Mouse (Mus musculus) embryonic facial prominence, embryonic 13.5 days (tissue): ENCODE measurements at regions not wholly inside any gene's neighbourhood (a gene's known extent, or its start where the extent isn't known, plus 50 kb on each side); places are given as distances from the start of the nearest gene placed in this dataset.

Source experiments
- ATAC-seq: fragments of 200-750 bp; cut with Nextera tagmentation; 2 replicates; pipeline ENCODE4 v1.8.0; 2017; ENCODE audit warnings: low read depth; ENCODE audit not compliant: insufficient number of reproducible peaks, insufficient read depth, low FRiP score, low TSS enrichment
- H3K27ac ChIP-seq: fragments of 300-500 bp; sonication (generic); 2 replicates; pipeline ENCODE4 v1.5.1; 2015; ENCODE audit warnings: moderate library complexity, mild to moderate bottlenecking, inconsistent platforms
- H3K27me3 ChIP-seq: fragments of 300-500 bp; sonication (generic); 2 replicates; pipeline ENCODE4 v1.6.1; 2015; ENCODE audit warnings: mild to moderate bottlenecking, inconsistent platforms
- H3K36me3 ChIP-seq: fragments of 300-500 bp; sonication (generic); 2 replicates; pipeline ENCODE4 v1.6.1; 2015; ENCODE audit warnings: mild to moderate bottlenecking, inconsistent platforms
- H3K4me1 ChIP-seq: fragments of 300-500 bp; sonication (generic); 2 replicates; pipeline ENCODE4 v1.6.1; 2015; ENCODE audit warnings: inconsistent platforms
- H3K4me2 ChIP-seq: fragments of 300-500 bp; sonication (generic); 2 replicates; pipeline ENCODE4 v1.6.1; 2015; ENCODE audit warnings: moderate library complexity, mild to moderate bottlenecking, inconsistent platforms
- H3K4me3 ChIP-seq: fragments of 300-500 bp; sonication (generic); 2 replicates; pipeline ENCODE4 v1.5.1; 2015; ENCODE audit warnings: mild to moderate bottlenecking, inconsistent platforms
- H3K9ac ChIP-seq: fragments of 300-500 bp; sonication (generic); 2 replicates; pipeline ENCODE4 v1.6.1; 2015; ENCODE audit warnings: mild to moderate bottlenecking, inconsistent platforms
- H3K9me3 ChIP-seq: fragments of 300-500 bp; sonication (generic); 2 replicates; pipeline ENCODE4 v1.6.1; 2016; ENCODE audit warnings: inconsistent platforms
- WGBS: fragments of 180-500 bp; shearing (Covaris S2); methylation state at CpG from one replicate; pipeline ENCODE4 v1.1.7; 2015; ENCODE audit warnings: mixed read lengths; 5-methylcytosine and 5-hydroxymethylcytosine counted together

DNA sequence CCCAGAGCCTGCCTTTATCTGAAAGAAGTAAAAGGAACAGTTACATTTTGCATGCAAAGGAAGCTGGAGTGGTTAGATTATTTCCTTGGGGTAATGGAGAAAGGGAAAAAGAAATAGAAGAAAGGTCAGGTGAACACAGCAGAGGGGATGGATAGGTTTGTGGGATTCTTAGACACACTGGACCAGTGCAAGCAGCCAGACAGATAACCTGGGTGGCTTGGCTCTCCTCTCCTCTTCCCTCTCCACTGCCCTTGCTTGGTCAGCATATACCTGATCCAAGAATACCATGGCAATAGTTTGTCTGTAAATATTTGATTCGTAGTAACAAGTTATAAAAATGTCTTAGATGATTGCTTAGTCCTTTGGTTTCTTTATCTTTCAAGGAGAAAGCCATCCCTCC is 59.9 kb upstream of the Slc30a5 start:
- Histone ChIP-seq H3K27ac (no peak overlapping the region), H3K4me2 (peak overlapping the region; percentile 48), H3K9me3 (no peaks in the 10 kb centered on the region), H3K9ac (no peak overlapping the region), H3K36me3 (no peaks in the 10 kb centered on the region), H3K27me3 (0 out of 2 replicates have a peak, but pooled peaks cover 7% of the 10 kb centered on the region), H3K4me3 (no peak overlapping the region), H3K4me1 (peaks cover 17% of the 10 kb centered on the region)
- WGBS, result 82% methylated on average over 1 of the region's 1 CpGs
- ATAC-seq, result no peak

DNA sequence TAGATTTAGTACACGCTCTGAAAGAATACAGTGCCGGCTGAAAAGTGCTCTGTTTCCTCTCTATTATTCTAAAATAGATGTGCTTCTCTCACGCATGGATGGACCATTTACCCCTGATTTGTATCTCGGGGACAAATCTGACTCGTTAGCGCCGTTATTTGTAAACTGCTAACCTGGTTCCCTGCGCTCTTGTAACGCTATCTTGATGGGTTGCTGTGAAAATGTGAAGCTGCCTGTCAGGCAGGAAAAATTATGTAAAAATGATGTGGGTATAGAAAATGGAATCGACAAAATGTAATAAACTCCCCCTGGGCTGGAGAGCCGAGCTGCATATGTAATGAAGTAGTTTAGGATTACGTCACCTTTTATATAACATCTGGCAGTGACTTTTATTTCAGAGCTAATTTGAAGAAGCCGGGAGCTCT is 59.4 kb upstream of the Slc30a5 start:
- H3K4me3 ChIP-seq, result peak overlapping the region; percentile 14
- peaks cover 17% of the 10 kb centered on the region for H3K4me1 ChIP-seq
- no peak overlapping the region for H3K9ac ChIP-seq
- ATAC-seq, result no peak
- H3K9me3 ChIP-seq, result no peaks in the 10 kb centered on the region
- 0 out of 2 replicates have a peak, but pooled peaks cover 7% of the 10 kb centered on the region for H3K27me3 ChIP-seq
- peak overlapping the region; percentile 48 for H3K4me2 ChIP-seq
- no peaks in the 10 kb centered on the region for H3K36me3 ChIP-seq
- WGBS, result 38% methylated on average over 13 of the region's 13 CpGs
- no peak overlapping the region for H3K27ac ChIP-seq

DNA sequence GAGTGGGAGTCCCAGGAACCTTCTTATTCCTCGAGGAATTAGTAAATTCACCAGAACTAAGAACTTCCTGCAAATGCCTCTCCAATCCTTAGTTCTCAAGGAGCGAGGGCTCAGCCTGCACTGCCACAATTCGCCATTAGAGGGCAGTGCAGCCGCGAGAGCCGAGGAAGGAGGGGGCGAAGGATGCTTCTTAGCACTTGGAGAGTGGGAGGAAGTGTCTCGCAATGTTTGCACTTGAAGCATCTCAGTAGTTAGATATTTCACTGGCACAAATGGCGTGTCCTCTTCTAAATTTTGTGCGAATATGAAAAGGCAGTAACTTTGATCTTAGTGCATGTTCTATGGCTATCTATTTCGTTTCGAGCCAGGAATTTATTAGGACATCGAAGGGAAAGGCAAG is 59.0 kb upstream of the Slc30a5 start:
- Histone ChIP-seq H3K4me2 (peak overlapping the region; percentile 48), H3K4me3 (peak overlapping the region; percentile 14), H3K27ac (no peak overlapping the region), H3K4me1 (peaks cover 17% of the 10 kb centered on the region), H3K27me3 (0 out of 2 replicates have a peak, but pooled peaks cover 7% of the 10 kb centered on the region), H3K9ac (no peak overlapping the region), H3K9me3 (no peaks in the 10 kb centered on the region), H3K36me3 (no peaks in the 10 kb centered on the region)
- ATAC-seq, result no peak
- WGBS, result 16% methylated on average over 13 of the region's 13 CpGs

DNA sequence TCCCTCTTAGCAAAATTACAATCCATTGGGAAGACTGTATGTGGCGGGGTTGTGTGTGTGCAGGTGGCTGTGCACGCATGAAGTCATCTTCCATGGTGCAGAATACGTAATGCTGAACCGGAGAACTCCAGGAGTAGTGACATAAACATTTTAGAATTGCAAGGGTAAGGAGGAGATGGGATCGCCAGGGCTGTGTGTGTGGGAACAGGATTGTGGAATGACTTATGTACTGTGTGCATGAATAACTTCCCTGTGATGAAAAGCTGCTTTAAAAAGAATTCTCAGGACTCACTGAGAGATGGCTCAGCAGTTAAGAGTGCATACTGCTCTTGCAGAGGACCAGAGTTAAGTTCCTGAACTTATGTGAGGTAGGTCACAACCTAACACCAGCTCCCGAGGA is 57.2 kb upstream of the Slc30a5 start:
- Histone ChIP-seq H3K27ac (no peak overlapping the region), H3K4me2 (no peak overlapping the region), H3K4me1 (peaks cover 17% of the 10 kb centered on the region), H3K9ac (no peak overlapping the region), H3K36me3 (no peaks in the 10 kb centered on the region), H3K27me3 (0 out of 2 replicates have a peak, but pooled peaks cover 7% of the 10 kb centered on the region), H3K4me3 (no peak overlapping the region), H3K9me3 (no peaks in the 10 kb centered on the region)
- ATAC-seq, result no peak
- WGBS, result 80% methylated on average over 6 of the region's 6 CpGs

DNA sequence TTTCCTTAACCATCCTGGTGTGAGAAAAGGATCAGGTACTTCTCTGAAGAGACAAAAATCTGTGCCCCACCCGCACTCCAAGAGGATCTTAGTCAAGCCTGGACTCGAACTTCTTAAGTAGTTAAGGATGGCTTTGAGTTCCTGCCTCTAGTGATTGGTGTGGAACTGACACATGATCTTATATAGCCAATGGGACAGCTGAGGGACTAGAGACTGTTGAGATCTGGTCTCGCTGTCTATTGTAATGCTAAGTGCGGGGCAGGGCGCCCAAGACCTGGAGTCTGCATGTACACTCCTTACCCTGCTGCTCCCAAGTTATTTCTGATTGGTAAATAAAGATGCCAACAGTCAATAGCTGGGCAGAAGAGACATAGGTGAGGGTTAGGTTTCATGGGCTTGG is 55.3 kb upstream of the Slc30a5 start:
- Histone ChIP-seq H3K27me3 (0 out of 2 replicates have a peak, but pooled peaks cover 4% of the 10 kb centered on the region), H3K27ac (no peak overlapping the region), H3K9me3 (no peaks in the 10 kb centered on the region), H3K4me1 (peaks cover 15% of the 10 kb centered on the region), H3K4me2 (no peak overlapping the region), H3K36me3 (no peaks in the 10 kb centered on the region), H3K4me3 (no peak overlapping the region), H3K9ac (no peak overlapping the region)
- 86% methylated on average over 5 of the region's 5 CpGs for WGBS
- ATAC-seq, result no peak

DNA sequence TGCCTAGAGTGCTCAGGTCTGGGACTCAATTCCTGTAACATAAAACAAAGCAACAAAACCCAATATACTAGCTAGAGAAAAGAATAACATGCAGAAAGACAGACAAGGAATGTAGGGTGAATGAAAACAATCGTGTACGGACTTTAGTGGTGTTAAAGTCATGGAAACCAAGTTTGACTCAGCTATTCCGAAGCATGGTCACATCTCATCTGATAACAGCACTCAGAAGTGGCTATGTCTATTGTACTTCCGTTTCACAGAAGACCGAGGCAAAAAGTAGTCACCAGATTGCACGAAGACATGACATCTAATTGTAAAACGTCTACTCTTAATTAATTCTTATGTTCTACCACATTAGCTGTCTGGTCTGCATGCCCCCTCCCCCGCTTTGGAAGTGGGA is 50.5 kb upstream of the Slc30a5 start:
- no peaks in the 10 kb centered on the region for H3K27me3 ChIP-seq
- 87% methylated on average over 8 of the region's 8 CpGs for whole genome bisulfite sequencing

More for the DNA sequence above, 50.5 kb upstream of the Slc30a5 start:
- H3K4me2 ChIP-seq, result no peak overlapping the region
- ATAC-seq, result no peak
- 0 out of 2 replicates have a peak, but pooled peaks cover 5% of the 10 kb centered on the region for H3K4me1 ChIP-seq
- no peaks in the 10 kb centered on the region for H3K36me3 ChIP-seq
- H3K27ac ChIP-seq, result no peak overlapping the region
- no peaks in the 10 kb centered on the region for H3K9me3 ChIP-seq
- no peak overlapping the region for H3K4me3 ChIP-seq
- H3K9ac ChIP-seq, result no peak overlapping the region
